Mouse (Mus musculus) kidney, adult 2 months (tissue): Measurements from ENCODE around the gene Aimp1.

ENCODE experiments used
- CTCF ChIP-seq: fragments of 200-500 bp; conservative IDR thresholded peaks from 2 replicates; pipeline ENCODE4 v1.5.1; 2011; ENCODE audit warnings: low read depth, mild to moderate bottlenecking, control low read depth, low read length, moderate library complexity, mixed read lengths; ENCODE audit not compliant: insufficient read depth, insufficient read length
- POLR2A ChIP-seq: fragments of 200-500 bp; IDR thresholded peaks from one replicate; pipeline ENCODE4 v1.6.1; 2011; ENCODE audit warnings: low read depth, low read length, control low read depth

GRCm38 (mm10) chr3:132649368-132649767, 34.8 kb downstream of the Aimp1 start:
- no peak for TF ChIP-seq CTCF
- no peak for TF ChIP-seq POLR2A
